Mouse (Mus musculus) hindbrain, postnatal 0 days (tissue): Measurements from ENCODE around the gene A730015C16Rik. TPM values are rescaled to one million over a fixed set of nuclear protein-coding genes. Genes with fewer than 3 reads are reported as not detected.

ENCODE experiments used
- ATAC-seq: fragments of 200-750 bp; cut with Nextera tagmentation; 2 replicates; pipeline ENCODE4 v1.8.0; 2017; ENCODE audit warnings: mild to moderate bottlenecking, moderate TSS enrichment, moderate library complexity
- DNase-seq: peaks from one replicate; pipeline ENCODE4 v3.0.0-alpha.2; 2015; ENCODE audit warnings: low spot score
- H3K27ac ChIP-seq: fragments of 300-500 bp; sonication (generic); 2 replicates; pipeline ENCODE4 v1.5.1; 2014; ENCODE audit warnings: mild to moderate bottlenecking
- H3K27me3 ChIP-seq: fragments of 300-500 bp; sonication (generic); 2 replicates; pipeline ENCODE4 v1.6.1; 2014; ENCODE audit warnings: low read length, mixed read lengths; ENCODE audit not compliant: insufficient read depth
- H3K36me3 ChIP-seq: fragments of 300-500 bp; sonication (generic); 2 replicates; pipeline ENCODE4 v1.6.1; 2014; ENCODE audit warnings: low read length, mixed read lengths; ENCODE audit not compliant: insufficient read depth
- H3K4me1 ChIP-seq: fragments of 300-500 bp; sonication (generic); 2 replicates; pipeline ENCODE4 v1.6.1; 2014; ENCODE audit warnings: antibody characterized with exemption, low read length, mixed read lengths; ENCODE audit not compliant: insufficient read depth
- H3K4me2 ChIP-seq: fragments of 300-500 bp; sonication (generic); 2 replicates; pipeline ENCODE4 v1.6.1; 2014; ENCODE audit warnings: low read depth, mild to moderate bottlenecking, low read length, moderate library complexity, mixed read lengths
- H3K4me3 ChIP-seq: fragments of 300-500 bp; sonication (generic); 2 replicates; pipeline ENCODE4 v1.5.1; 2014; ENCODE audit warnings: low read length
- H3K9ac ChIP-seq: fragments of 300-500 bp; sonication (generic); replicated peaks from 2 replicates; pipeline ENCODE4 v1.6.1; 2014; ENCODE audit warnings: mild to moderate bottlenecking, low read length, moderate library complexity, mixed read lengths
- H3K9me3 ChIP-seq: fragments of 300-500 bp; sonication (generic); 2 replicates; pipeline ENCODE4 v1.6.1; 2016; ENCODE audit warnings: low read length, mixed read lengths
- CTCF ChIP-seq: IDR thresholded peaks from 2 replicates; pipeline ENCODE4 v1.5.1; 2016; ENCODE audit warnings: antibody characterized with exemption, control low read depth, low read depth
- WGBS: fragments of 180-500 bp; shearing (Covaris S2); extraction: QIAGEN DNeasy Blood & Tissue Kit; methylation state at CpG from one replicate; pipeline ENCODE4 v1.1.7; 2014; 5-methylcytosine and 5-hydroxymethylcytosine counted together
- polyA plus RNA-seq: library from polyadenylated mRNA; unstranded; fragments of >200 nt; fragmentation: Nextera tagmentation; extraction: Ambion mirVana; gene quantifications from 2 replicates; pipeline ENCODE4 v1.2.1, GENCODE M21; 2015
- total RNA-seq: library from RNA; depleted of rRNA; stranded (reverse); fragments of >200 nt; gene quantifications from 2 replicates; pipeline ENCODE4 v1.2.3, GENCODE M21; 2014

Gene A730015C16Rik
- total and polyA plus RNA-seq, 2 experiments from 2014 or later = 1.4 to 1.6 TPM

DNA sequence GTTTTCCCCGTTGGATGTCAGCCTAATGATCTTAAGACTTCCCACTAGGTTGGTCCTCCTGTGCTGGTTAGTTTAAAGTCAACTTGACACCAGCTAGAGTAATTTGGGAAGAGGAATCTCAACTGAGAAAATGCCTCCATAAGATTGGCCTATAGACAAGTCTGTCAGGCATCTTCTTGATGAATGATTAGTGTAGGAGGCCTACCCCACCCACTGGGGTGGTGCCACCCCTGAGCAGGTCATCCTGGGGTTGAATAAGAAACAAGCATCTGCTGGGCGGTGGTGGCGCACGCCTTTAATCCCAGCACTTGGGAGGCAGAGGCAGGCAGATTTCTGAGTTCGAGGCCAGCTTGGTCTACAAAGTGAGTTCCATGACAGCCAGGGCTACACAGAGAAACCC, 25.3 kb upstream of the A730015C16Rik start:
- Histone ChIP-seq H3K27me3 (no peaks in the 10 kb centered on the region), H3K4me3 (no peak overlapping the region), H3K27ac (no peak overlapping the region), H3K4me2 (no peak overlapping the region), H3K9ac (no peak overlapping the region), H3K4me1 (no peaks in the 10 kb centered on the region; the same call in 1 of the 2 replicates), H3K9me3 (no peaks in the 10 kb centered on the region), H3K36me3 (no peaks in the 10 kb centered on the region)
- WGBS = 84% methylated on average over 5 of the region's 5 CpGs
- DNase-seq (no peak), ATAC-seq (no peak)
- TF ChIP-seq CTCF = no peak

DNA sequence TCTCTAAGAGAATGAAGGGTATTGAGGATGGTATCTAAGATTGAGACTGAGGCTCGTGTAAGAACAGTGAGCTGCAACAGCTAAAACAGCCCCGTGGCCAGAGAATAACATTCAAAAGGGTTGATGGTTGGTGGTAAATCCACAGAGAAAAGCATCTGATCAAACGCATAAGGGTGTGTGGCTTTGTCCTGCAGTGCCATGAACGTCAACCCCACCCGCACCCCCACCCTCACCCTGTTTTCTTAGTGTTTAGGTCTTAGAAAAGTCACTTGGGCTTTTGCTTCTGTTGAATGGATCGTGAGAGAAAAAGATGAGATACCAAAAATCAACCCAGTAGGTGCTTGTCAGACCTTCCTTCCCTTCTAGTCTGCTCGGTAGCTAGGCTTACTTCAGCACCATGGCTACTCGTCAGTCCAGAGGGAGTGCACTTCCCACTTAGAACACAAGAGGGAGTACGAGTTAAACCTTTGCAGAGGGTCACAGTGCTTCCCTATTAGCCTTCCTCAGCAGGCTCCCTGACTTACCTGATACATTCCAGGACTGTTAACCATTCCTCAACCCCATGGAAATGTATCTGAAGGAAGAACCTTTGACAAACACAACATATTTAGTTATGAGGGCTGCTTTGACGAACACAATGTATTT, 21.4 kb upstream of the A730015C16Rik start:
- no peaks in the 10 kb centered on the region for H3K4me1 ChIP-seq
- H3K4me3 ChIP-seq = no peak overlapping the region
- no peak overlapping the region for H3K27ac ChIP-seq
- no peak overlapping the region for H3K4me2 ChIP-seq
- peak; percentile 99 for TF ChIP-seq CTCF
- 37% methylated on average over 10 of the region's 10 CpGs for WGBS
- no peaks in the 10 kb centered on the region for H3K9me3 ChIP-seq
- ATAC-seq (peak; percentile 92), DNase-seq (peak; percentile 96)
- no peaks in the 10 kb centered on the region for H3K36me3 ChIP-seq
- H3K9ac ChIP-seq = no peak overlapping the region
- no peaks in the 10 kb centered on the region for H3K27me3 ChIP-seq

DNA sequence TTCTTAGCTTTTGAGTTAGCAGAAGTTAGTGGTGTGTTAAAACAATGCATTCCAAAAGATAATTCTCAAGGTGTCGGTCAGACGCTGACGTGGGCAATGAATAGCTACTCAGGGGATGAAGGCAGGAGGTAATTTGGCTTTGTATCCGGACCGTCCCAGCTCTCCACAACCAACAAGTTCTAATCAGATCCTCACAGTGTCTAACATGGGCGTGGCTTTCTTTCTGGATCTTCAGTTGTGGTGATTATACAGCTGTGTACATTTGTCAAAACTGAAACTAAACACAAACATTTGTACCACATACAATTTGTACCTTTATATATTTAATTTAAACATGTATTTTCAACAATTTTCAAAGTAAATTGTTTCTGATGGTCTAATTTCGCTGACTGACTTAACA, 18.4 kb upstream of the A730015C16Rik start:
- TF ChIP-seq CTCF = no peak
- peaks cover 13% of the 10 kb centered on the region for H3K36me3 ChIP-seq
- no peak overlapping the region for H3K9ac ChIP-seq
- no peak overlapping the region for H3K4me2 ChIP-seq
- no peak overlapping the region for H3K27ac ChIP-seq
- no peak overlapping the region for H3K4me3 ChIP-seq
- no peaks in the 10 kb centered on the region for H3K27me3 ChIP-seq
- H3K9me3 ChIP-seq = no peaks in the 10 kb centered on the region
- no peaks in the 10 kb centered on the region for H3K4me1 ChIP-seq
- WGBS = 81% methylated on average over 7 of the region's 7 CpGs
- ATAC-seq (no peak), DNase-seq (no peak)

DNA sequence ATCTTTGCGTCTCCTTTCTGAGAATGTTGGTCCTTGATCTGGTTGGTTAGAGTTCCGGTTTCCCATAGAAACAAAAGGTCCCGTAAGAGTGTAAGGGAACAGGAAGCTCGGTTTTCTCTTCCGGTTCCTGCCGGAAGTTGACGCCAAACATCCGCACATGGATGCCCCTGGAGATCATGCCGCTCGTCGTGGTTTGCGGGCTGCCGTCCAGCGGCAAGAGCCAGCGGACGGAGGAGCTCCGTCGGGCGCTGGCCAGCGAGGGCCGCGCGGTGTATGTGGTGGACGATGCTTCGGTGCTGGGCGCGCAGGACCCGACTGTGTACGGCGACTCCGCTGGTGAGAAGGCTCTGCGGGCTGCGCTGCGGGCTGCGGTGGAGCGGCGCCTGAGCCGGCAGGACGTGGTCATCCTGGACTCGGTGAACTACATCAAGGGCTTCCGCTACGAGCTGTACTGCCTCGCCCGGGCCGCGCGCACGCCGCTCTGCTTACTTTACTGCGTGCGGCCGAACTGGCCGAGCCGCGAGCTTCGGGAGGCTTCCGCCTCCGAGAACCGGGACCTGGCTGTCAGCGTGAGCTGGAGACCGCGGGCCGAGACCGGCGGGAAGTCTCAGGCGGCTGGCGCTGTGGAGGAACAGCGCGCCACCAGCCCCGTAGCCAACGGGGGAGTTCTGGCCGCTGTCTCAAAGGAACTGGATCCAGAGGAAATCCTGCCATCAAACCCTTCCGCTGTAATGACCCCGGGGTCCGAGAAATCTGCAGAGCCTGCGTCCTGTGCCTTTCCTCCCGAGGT, 509 bp downstream of the A730015C16Rik start, which contains the start of gene Kti12:
Gene Kti12, plus strand, starts transcription at position 71 of the 790 bp plus-strand sequence.
- Histone ChIP-seq H3K36me3 (no peaks in the 10 kb centered on the region), H3K27ac (peak within 1 kb of the TSS; percentile 90), H3K27me3 (no peaks in the 10 kb centered on the region), H3K4me2 (peak within 1 kb of the TSS; percentile 93), H3K9me3 (no peaks in the 10 kb centered on the region), H3K4me1 (peaks cover 12% of the 10 kb centered on the region), H3K4me3 (peak within 1 kb of the TSS; percentile 88), H3K9ac (peak within 1 kb of the TSS; percentile 82)
- TF ChIP-seq CTCF = no peak
- DNase-seq = peak; percentile 95
- WGBS = under 1% methylated on average over 77 of the region's 77 CpGs
- ATAC-seq = peak; percentile 94

DNA sequence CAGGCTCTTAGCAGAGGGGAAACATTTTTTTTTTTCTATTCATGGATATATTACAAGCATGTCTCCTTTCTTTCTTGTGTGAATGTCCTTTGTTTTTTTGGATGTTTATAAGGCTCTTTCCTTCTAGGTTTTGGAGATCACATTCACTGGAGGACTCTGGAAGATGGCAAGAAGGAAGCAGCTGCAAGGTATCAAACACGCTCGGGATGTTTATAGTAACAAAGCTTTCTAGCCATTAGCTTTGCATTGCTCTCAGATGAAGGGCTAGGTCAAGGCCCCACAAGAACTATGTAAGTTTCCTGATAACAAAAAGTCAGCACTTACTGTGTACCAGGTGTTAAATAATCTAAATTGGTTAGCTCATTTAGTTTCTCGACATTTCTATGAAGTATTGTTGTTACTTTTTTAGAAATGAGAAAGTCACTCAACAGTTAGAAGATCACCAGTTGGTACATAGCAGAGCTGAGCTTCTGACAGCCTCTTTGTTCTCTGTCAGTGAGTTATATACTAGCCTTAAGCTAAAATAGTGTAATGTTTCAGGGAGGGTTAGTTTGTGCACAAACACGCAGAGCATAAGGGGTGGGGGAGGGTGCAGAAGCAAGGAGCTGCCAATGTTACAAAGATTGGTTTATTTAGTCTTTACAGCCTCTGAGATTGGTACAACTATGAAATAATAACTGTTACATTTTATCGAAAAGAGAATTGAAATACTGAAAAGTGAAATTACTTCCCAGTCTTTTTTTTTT, 2.4 kb downstream of the A730015C16Rik start:
- no peak for DNase-seq
- TF ChIP-seq CTCF = no peak
- Histone ChIP-seq H3K4me2 (no peak overlapping the region), H3K9me3 (no peaks in the 10 kb centered on the region), H3K4me1 (peaks cover 12% of the 10 kb centered on the region), H3K27ac (no peak overlapping the region), H3K9ac (no peak overlapping the region), H3K4me3 (no peak overlapping the region), H3K27me3 (no peaks in the 10 kb centered on the region), H3K36me3 (no peaks in the 10 kb centered on the region)
- ATAC-seq = no peak
- 92% methylated on average over 5 of the region's 5 CpGs for WGBS

DNA sequence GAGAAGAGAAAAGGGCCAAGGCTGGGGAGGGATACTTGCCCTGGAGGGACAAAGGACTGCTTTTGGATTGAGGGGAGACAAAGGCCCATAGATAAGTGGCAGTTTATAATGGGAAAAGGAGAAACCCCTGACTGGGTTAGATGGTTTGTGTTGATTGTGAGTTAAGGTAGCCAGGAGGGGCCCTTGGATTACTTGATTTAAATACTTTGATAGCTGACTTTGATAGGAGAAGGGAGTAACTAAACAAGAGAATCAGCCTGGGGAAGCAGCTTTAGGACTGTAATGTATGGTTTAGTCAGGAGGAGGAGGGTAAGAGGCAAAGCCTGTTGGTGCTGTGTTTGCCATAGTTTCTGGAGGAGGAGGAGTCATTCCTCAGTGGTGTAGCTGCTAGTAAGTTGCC, 5.1 kb downstream of the A730015C16Rik start:
- Histone ChIP-seq H3K27ac (no peak overlapping the region), H3K4me1 (no peaks in the 10 kb centered on the region), H3K9me3 (no peaks in the 10 kb centered on the region), H3K36me3 (no peaks in the 10 kb centered on the region), H3K4me3 (no peak overlapping the region), H3K4me2 (no peak overlapping the region), H3K9ac (no peak overlapping the region), H3K27me3 (no peaks in the 10 kb centered on the region)
- ATAC-seq (no peak), DNase-seq (no peak)
- TF ChIP-seq CTCF = no peak
